Mouse (Mus musculus) midbrain, embryonic 13.5 days (tissue): ENCODE results near the gene Tifab. TPM values are rescaled to one million over a fixed set of nuclear protein-coding genes. Genes with fewer than 3 reads are reported as not detected.

Source experiments
- ATAC-seq: fragments of 200-750 bp; cut with Nextera tagmentation; 2 replicates; pipeline ENCODE4 v1.8.0; 2017; ENCODE audit warnings: mild to moderate bottlenecking, moderate TSS enrichment, moderate library complexity
- H3K27ac ChIP-seq: fragments of 300-500 bp; sonication (generic); 2 replicates; pipeline ENCODE4 v1.5.1; 2015; ENCODE audit warnings: inconsistent platforms, mild to moderate bottlenecking, moderate library complexity
- H3K27me3 ChIP-seq: fragments of 300-500 bp; sonication (generic); 2 replicates; pipeline ENCODE4 v1.6.1; 2015; ENCODE audit warnings: mild to moderate bottlenecking, inconsistent platforms
- H3K36me3 ChIP-seq: fragments of 300-500 bp; sonication (generic); 2 replicates; pipeline ENCODE4 v1.6.1; 2015; ENCODE audit warnings: mild to moderate bottlenecking, inconsistent platforms
- H3K4me1 ChIP-seq: fragments of 300-500 bp; sonication (generic); replicated peaks from 2 replicates; pipeline ENCODE4 v1.6.1; 2015; ENCODE audit warnings: inconsistent platforms
- H3K4me2 ChIP-seq: fragments of 300-500 bp; sonication (generic); replicated peaks from 2 replicates; pipeline ENCODE4 v1.6.1; 2015; ENCODE audit warnings: moderate library complexity, mild to moderate bottlenecking, inconsistent platforms
- H3K4me3 ChIP-seq: fragments of 300-500 bp; sonication (generic); replicated peaks from 2 replicates; pipeline ENCODE4 v1.5.1; 2015; ENCODE audit warnings: mild to moderate bottlenecking, inconsistent platforms
- H3K9ac ChIP-seq: fragments of 300-500 bp; sonication (generic); replicated peaks from 2 replicates; pipeline ENCODE4 v1.6.1; 2015; ENCODE audit warnings: mild to moderate bottlenecking, inconsistent platforms
- H3K9me3 ChIP-seq: fragments of 300-500 bp; sonication (generic); 2 replicates; pipeline ENCODE4 v1.6.1; 2016; ENCODE audit warnings: mild to moderate bottlenecking, inconsistent platforms
- WGBS: fragments of 180-500 bp; shearing (Covaris S2); methylation state at CpG from one replicate; pipeline ENCODE4 v1.1.7; 2015; 5-methylcytosine and 5-hydroxymethylcytosine counted together
- polyA plus RNA-seq: library from polyadenylated mRNA; unstranded; fragments of >200 nt; fragmentation: Nextera tagmentation; extraction: Ambion mirVana; gene quantifications from 2 replicates; pipeline ENCODE4 v1.2.1, GENCODE M21; 2015

Tifab gene
- polyA plus RNA-seq, 1 experiment from 2014 or later, result 0.61 TPM

GRCm38 (mm10) chr13:56155048-56155447 lies 23.6 kb downstream of the Tifab start:
- 0 out of 2 replicates have a peak, but pooled peaks cover 3% of the 10 kb centered on the region for H3K27me3 ChIP-seq
- ATAC-seq, result no peak
- WGBS, result 82% methylated on average over 5 of the region's 5 CpGs

GRCm38 (mm10) chr13:56152773-56153460 lies 25.8 kb downstream of the Tifab start:
- no peak for ATAC-seq
- 0 out of 2 replicates have a peak, but pooled peaks cover 6% of the 10 kb centered on the region for H3K4me1 ChIP-seq
- WGBS, result 77% methylated on average over 7 of the region's 7 CpGs
- H3K27me3 ChIP-seq, result 0 out of 2 replicates have a peak, but pooled peaks cover 3% of the 10 kb centered on the region
- no peak overlapping the region for H3K4me3 ChIP-seq
- H3K36me3 ChIP-seq, result no peaks in the 10 kb centered on the region
- H3K27ac ChIP-seq, result no peak overlapping the region
- H3K9me3 ChIP-seq, result no peaks in the 10 kb centered on the region
- H3K4me2 ChIP-seq, result no peak overlapping the region
- H3K9ac ChIP-seq, result no peak overlapping the region

More at GRCm38 (mm10) chr13:56155048-56155447, 23.6 kb downstream of the Tifab start:
- no peak overlapping the region for H3K4me2 ChIP-seq
- no peak overlapping the region for H3K9ac ChIP-seq
- 0 out of 2 replicates have a peak, but pooled peaks cover 6% of the 10 kb centered on the region for H3K4me1 ChIP-seq
- H3K27ac ChIP-seq, result no peak overlapping the region
- no peaks in the 10 kb centered on the region for H3K9me3 ChIP-seq
- no peak overlapping the region for H3K4me3 ChIP-seq
- no peaks in the 10 kb centered on the region for H3K36me3 ChIP-seq

- Histone ChIP-seq H3K4me1 (0 out of 2 replicates have a peak, but pooled peaks cover 6% of the 10 kb centered on the region), H3K4me3 (no peak overlapping the region), H3K27me3 (peaks cover 5% of the 10 kb centered on the region; the same call in 1 of the 2 replicates), H3K36me3 (no peaks in the 10 kb centered on the region), H3K9me3 (no peaks in the 10 kb centered on the region), H3K27ac (no peak overlapping the region), H3K9ac (no peak overlapping the region), H3K4me2 (no peak overlapping the region)
- 0 out of 2 replicates have a peak, but pooled peaks have one; percentile 17 for ATAC-seq
- 53% methylated on average over 22 of the region's 22 CpGs for WGBS
These were observed 27.1 kb downstream of the Tifab start for GRCm38 (mm10) chr13:56151404-56152226.

GRCm38 (mm10) chr13:56145523-56145922 lies 33.2 kb downstream of the Tifab start:
- Histone ChIP-seq H3K27ac (no peak overlapping the region), H3K9ac (no peak overlapping the region), H3K27me3 (peaks cover 22% of the 10 kb centered on the region; the same call in 1 of the 2 replicates), H3K9me3 (no peaks in the 10 kb centered on the region), H3K4me1 (peaks cover 9% of the 10 kb centered on the region), H3K4me2 (no peak overlapping the region), H3K4me3 (no peak overlapping the region), H3K36me3 (no peaks in the 10 kb centered on the region)
- WGBS, result 23% methylated on average over 3 of the region's 3 CpGs
- ATAC-seq, result no peak

GRCm38 (mm10) chr13:56144021-56144420 lies 34.7 kb downstream of the Tifab start:
- Histone ChIP-seq H3K4me2 (no peak overlapping the region), H3K9me3 (no peaks in the 10 kb centered on the region), H3K9ac (no peak overlapping the region), H3K4me1 (peaks cover 9% of the 10 kb centered on the region), H3K27me3 (peaks cover 22% of the 10 kb centered on the region; the same call in 1 of the 2 replicates), H3K4me3 (no peak overlapping the region), H3K36me3 (no peaks in the 10 kb centered on the region), H3K27ac (no peak overlapping the region)
- 58% methylated on average over 2 of the region's 2 CpGs for WGBS
- ATAC-seq, result no peak

DNA sequence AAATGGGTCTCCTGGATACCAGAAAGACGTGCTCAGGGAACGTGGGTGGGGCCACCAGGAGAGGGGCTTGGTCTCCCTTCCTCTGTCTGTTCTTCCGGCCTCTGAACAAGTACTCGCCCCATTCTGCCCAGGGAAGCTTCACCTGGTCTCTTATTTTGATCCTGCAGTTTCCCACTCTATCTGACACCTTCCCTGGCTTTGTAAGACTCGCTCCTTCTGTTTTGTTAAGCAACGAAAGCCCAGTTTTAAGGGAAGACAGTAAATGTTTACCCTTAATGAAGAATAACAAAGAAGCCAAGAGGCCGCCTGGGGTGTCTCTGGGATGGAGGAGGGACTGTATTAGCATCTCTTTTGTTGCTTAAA lies 35.6 kb downstream of the Tifab start:
- no peak for ATAC-seq
- Histone ChIP-seq H3K27ac (no peak overlapping the region), H3K9ac (no peak overlapping the region), H3K9me3 (no peaks in the 10 kb centered on the region), H3K27me3 (peaks cover 25% of the 10 kb centered on the region; the same call in 1 of the 2 replicates), H3K4me3 (no peak overlapping the region), H3K4me2 (no peak overlapping the region), H3K4me1 (peaks cover 9% of the 10 kb centered on the region), H3K36me3 (no peaks in the 10 kb centered on the region)
- 3% methylated on average over 7 of the region's 7 CpGs for WGBS

DNA sequence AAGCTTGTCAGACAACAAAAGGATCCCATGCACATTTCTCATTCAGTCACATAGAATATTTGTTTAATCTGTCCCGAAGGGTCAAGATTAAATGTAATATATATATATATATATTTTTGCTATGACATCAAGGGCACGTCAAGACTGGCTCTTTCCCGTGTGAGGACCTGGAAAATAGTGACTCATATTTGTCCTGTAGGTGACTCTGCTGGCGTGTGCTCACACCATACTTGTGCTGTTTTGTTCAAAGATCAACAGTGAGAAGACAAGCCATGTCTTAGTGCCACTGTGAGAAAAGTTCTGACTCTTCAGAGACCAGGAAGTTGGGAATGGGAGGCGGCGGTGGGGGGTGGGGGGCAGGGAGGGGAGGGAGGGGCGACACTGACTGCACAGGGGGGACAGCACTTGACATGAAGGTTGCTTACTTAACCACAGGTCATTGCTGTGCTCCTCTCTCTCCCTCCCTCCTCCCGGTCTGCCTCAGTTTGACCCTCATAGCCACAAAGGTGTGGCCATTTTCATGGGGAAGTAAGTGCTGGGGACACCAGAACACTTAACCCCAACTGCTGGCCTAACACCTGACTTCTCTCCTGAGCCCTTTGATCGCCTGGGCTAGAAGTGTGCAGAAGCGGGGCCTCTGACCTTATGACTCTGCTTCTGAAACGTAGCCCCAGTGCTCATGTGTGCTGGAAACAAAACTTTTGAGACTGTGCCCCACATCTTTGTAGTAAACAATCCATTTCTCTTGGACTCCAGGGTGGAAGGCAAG lies 36.1 kb downstream of the Tifab start:
- H3K27me3 ChIP-seq, result peaks cover 25% of the 10 kb centered on the region; the same call in 1 of the 2 replicates
- no peak overlapping the region for H3K27ac ChIP-seq
- no peak overlapping the region for H3K9ac ChIP-seq
- WGBS, result 23% methylated on average over 11 of the region's 11 CpGs
- H3K36me3 ChIP-seq, result no peaks in the 10 kb centered on the region
- H3K4me3 ChIP-seq, result no peak overlapping the region
- H3K9me3 ChIP-seq, result 0 out of 2 replicates have a peak, but pooled peaks cover 3% of the 10 kb centered on the region
- ATAC-seq, result no peak
- no peak overlapping the region for H3K4me2 ChIP-seq
- H3K4me1 ChIP-seq, result peaks cover 9% of the 10 kb centered on the region

GRCm38 (mm10) chr13:56139167-56139751 lies 39.4 kb downstream of the Tifab start:
- H3K4me2 ChIP-seq, result no peak overlapping the region
- H3K4me1 ChIP-seq, result peaks cover 19% of the 10 kb centered on the region
- 0 out of 2 replicates have a peak, but pooled peaks cover 5% of the 10 kb centered on the region for H3K9me3 ChIP-seq
- WGBS, result 67% methylated on average over 6 of the region's 6 CpGs
- H3K27ac ChIP-seq, result no peak overlapping the region
- H3K9ac ChIP-seq, result no peak overlapping the region
- ATAC-seq, result no peak
- no peaks in the 10 kb centered on the region for H3K36me3 ChIP-seq
- H3K27me3 ChIP-seq, result 0 out of 2 replicates have a peak, but pooled peaks cover 17% of the 10 kb centered on the region
- no peak overlapping the region for H3K4me3 ChIP-seq

GRCm38 (mm10) chr13:56136200-56136599 lies 42.5 kb downstream of the Tifab start, which contains the start of gene H2afy:
H2afy (minus strand) TSS chr13:56136361.
- 82% methylated on average over 2 of the region's 2 CpGs for WGBS
- H3K36me3 ChIP-seq, result peaks cover 9% of the 10 kb centered on the region
- H3K9me3 ChIP-seq, result 0 out of 2 replicates have a peak, but pooled peaks cover 5% of the 10 kb centered on the region
- 0 out of 2 replicates have a peak, but pooled peaks cover 7% of the 10 kb centered on the region for H3K27me3 ChIP-seq
- H3K9ac ChIP-seq, result peak within 1 kb of the TSS; percentile 98
- peak within 1 kb of the TSS; percentile 89 for H3K27ac ChIP-seq
- H3K4me3 ChIP-seq, result peak within 1 kb of the TSS; percentile 100
- peaks cover 31% of the 10 kb centered on the region for H3K4me1 ChIP-seq
- ATAC-seq, result 0 out of 2 replicates have a peak, but pooled peaks have one; percentile 8
- H3K4me2 ChIP-seq, result peak within 1 kb of the TSS; percentile 94

GRCm38 (mm10) chr13:56135231-56136052 lies 43.2 kb downstream of the Tifab start:
- 2% methylated on average over 62 of the region's 89 CpGs for WGBS
- ATAC-seq, result peak; percentile 82
- Histone ChIP-seq H3K36me3 (peaks cover 14% of the 10 kb centered on the region), H3K27me3 (0 out of 2 replicates have a peak, but pooled peaks cover 3% of the 10 kb centered on the region), H3K4me1 (peaks cover 31% of the 10 kb centered on the region), H3K4me3 (peak overlapping the region; percentile 100), H3K9ac (peak overlapping the region; percentile 98), H3K4me2 (peak overlapping the region; percentile 94), H3K9me3 (0 out of 2 replicates have a peak, but pooled peaks cover 5% of the 10 kb centered on the region), H3K27ac (peak overlapping the region; percentile 89)
